Mouse (Mus musculus) stomach, postnatal 0 days (tissue): ENCODE data around the gene Ankrd44.

Experiments
- CTCF ChIP-seq: IDR thresholded peaks from 2 replicates; pipeline ENCODE4 v1.5.1; 2016; ENCODE audit warnings: antibody characterized with exemption, low read depth, mild to moderate bottlenecking, moderate library complexity
- EP300 ChIP-seq: optimal IDR thresholded peaks from 2 replicates; pipeline ENCODE3; 2016; ENCODE audit warnings: antibody characterized with exemption

- TF ChIP-seq CTCF (no peak), EP300 (no peak)
These were observed 23.4 kb downstream of the Ankrd44 start for GRCm38 (mm10) chr1:54902689-54903246.
